Mouse (Mus musculus): ENCODE data around the gene Fbxw20.
"Not testable (repeated sequence)": the region's sequence is repeated elsewhere in the genome, so short reads cannot be mapped to it uniquely, and the experiment has no call there.

Fbxw20 gene

GRCm38 (mm10) chr9:109234654-109235053 lies at the start of gene Fbxw20:
Gene Fbxw20, minus strand, starts transcription at chr9:109234754.
- no peak for DNase-seq (ENCODE audit: low read depth, low spot score)

- DNase-seq (ENCODE audit: low read depth, low spot score): no peak
These were observed 28.5 kb upstream of the Fbxw20 start for GRCm38 (mm10) chr9:109263041-109263440.

GRCm38 (mm10) chr9:109218449-109218848 lies 16.1 kb downstream of the Fbxw20 start:
- peak; percentile 24 for DNase-seq (ENCODE audit: low read depth, low spot score)

- not testable (repeated sequence) for DNase-seq (ENCODE audit: low read depth, low spot score)
These were observed 33.2 kb downstream of the Fbxw20 start for GRCm38 (mm10) chr9:109201347-109201746.

GRCm38 (mm10) chr9:109200349-109200748 lies 34.2 kb downstream of the Fbxw20 start:
- no peak for DNase-seq (ENCODE audit: low read depth, low spot score)

DNA sequence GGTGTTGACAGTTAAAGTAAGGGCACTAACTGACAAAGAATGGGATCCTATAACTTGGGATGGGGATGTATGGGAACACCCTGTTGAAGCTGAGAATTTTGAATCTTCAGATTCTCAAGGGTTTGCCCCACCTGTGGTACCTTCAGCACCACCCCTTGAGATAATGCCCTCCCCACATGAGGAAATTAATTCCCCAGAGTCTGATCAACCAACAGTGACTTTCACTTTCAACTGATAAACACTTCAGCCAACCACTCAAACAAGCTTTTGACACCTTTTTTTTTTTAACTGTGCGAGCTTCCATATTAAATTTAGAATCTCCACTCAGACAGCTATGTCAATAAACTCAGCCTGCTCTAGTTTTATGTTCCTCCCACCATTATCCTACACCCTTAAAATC lies 35.2 kb downstream of the Fbxw20 start:
- DNase-seq (ENCODE audit: low read depth, low spot score): no peak

- DNase-seq (ENCODE audit: low read depth, low spot score): not testable (repeated sequence)
These were observed 38.7 kb downstream of the Fbxw20 start, which contains the start of gene Fbxw13 for GRCm38 (mm10) chr9:109195875-109196274. Gene Fbxw13, minus strand, starts transcription at chr9:109195975.

GRCm38 (mm10) chr9:109177208-109177607 lies 57.3 kb downstream of the Fbxw20 start:
- DNase-seq (ENCODE audit: low read depth, low spot score): no peak

DNA sequence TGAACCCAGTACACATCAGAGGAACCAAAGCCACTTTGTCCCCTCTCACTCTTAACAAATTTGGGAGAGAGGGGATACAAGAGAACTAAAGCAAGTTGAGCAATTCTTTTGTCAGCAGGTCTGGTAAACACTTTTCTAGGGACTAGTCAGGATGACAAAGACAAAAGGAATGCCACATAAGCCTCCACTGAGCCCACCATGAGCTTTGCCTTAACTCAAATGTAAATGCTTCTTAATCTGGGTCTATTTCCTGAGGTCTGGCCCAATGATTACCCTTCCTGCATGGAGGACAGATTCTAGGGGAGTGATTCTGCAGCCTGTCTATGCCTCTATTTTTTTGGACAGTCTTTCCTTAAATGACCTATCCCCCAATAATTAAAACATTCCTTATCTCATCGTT lies 58.3 kb downstream of the Fbxw20 start:
- DNase-seq (ENCODE audit: low read depth, low spot score): no peak
